Mouse (Mus musculus): ENCODE data around the gene Dtl. TPM values are rescaled to one million over a fixed set of nuclear protein-coding genes. Genes with fewer than 3 reads are reported as not detected.

The Dtl gene
- polyA plus RNA-seq (2014; fragmentation: Illumina TruSeq; extraction: RNeasy Lipid Tissue Mini Kit (QIAGEN cat#74804); ENCODE audit: insufficient read depth, low read depth, low replicate concordance) = 0.34 TPM

GRCm38 (mm10) chr1:191575458-191576247, at the start of gene Dtl, which contains the start of gene Ints7:
Dtl (minus strand) TSS chr1:191575544.
Ints7 (plus strand) TSS chr1:191575636.

Other genes starting within 250 kb of the Dtl start
- gene Tmem206, start 249.6 kb downstream of the Dtl start, polyA plus RNA-seq (2014; fragmentation: Illumina TruSeq; extraction: RNeasy Lipid Tissue Mini Kit (QIAGEN cat#74804); ENCODE audit: insufficient read depth, low read depth, low replicate concordance) = 6.4 TPM
- gene Ppp2r5a, start 172.3 kb downstream of the Dtl start, polyA plus RNA-seq (2014; fragmentation: Illumina TruSeq; extraction: RNeasy Lipid Tissue Mini Kit (QIAGEN cat#74804); ENCODE audit: insufficient read depth, low read depth, low replicate concordance) = 91.3 TPM
- gene Ints7, start 92 bp upstream of the Dtl start, polyA plus RNA-seq (2014; fragmentation: Illumina TruSeq; extraction: RNeasy Lipid Tissue Mini Kit (QIAGEN cat#74804); ENCODE audit: insufficient read depth, low read depth, low replicate concordance) = 6.7 TPM
- 13.2 TPM for gene Lpgat1, start 142.3 kb upstream of the Dtl start, polyA plus RNA-seq (2014; fragmentation: Illumina TruSeq; extraction: RNeasy Lipid Tissue Mini Kit (QIAGEN cat#74804); ENCODE audit: insufficient read depth, low read depth, low replicate concordance)
- 4.0 TPM for gene Nek2, start 245.9 kb upstream of the Dtl start, polyA plus RNA-seq (2014; fragmentation: Illumina TruSeq; extraction: RNeasy Lipid Tissue Mini Kit (QIAGEN cat#74804); ENCODE audit: insufficient read depth, low read depth, low replicate concordance)